Comparison of ENCODE assay signal across 10 mouse cellular contexts in genomic region chr2:25203631-25204214, GRCm38 (mm10). TPM values are rescaled to one million over a fixed set of nuclear protein-coding genes. Genes with fewer than 3 reads are reported as not detected.
DNase-seq lines count a peak whose midpoint lies in the region; ATAC-seq and TF ChIP-seq lines count a peak whose summit lies in the region.
"Had no signal": no experiment of that assay in that cellular context is flagged by ENCODE, and none has a peak within 500 bp of the region (broad histone marks: within the 10 kb centered on the region; RNA-seq: fewer than 3 reads in every experiment).

No protein-coding gene starts in this region.

- no peak overlapping the region for H3K27ac ChIP-seq in kidney, adult 2 months (ENCODE audit: insufficient read depth, low read depth, low read length)
- H3K27ac ChIP-seq in neural tube, embryonic 13.5 days (replicated peaks) = no peak overlapping the region
- no peak overlapping the region for H3K27ac ChIP-seq in neural tube, embryonic 15.5 days (replicated peaks)
- no peak overlapping the region for H3K27ac ChIP-seq in stomach, embryonic 15.5 days
- H3K27ac ChIP-seq: forebrain, embryonic 13.5 days; heart, embryonic 15.5 days; limb, embryonic 12.5 days had no signal

- H3K4me2 ChIP-seq in neural tube, embryonic 13.5 days = no peak overlapping the region
- H3K4me2 ChIP-seq in neural tube, embryonic 15.5 days = no peak overlapping the region
- H3K4me2 ChIP-seq in stomach, embryonic 15.5 days = no peak overlapping the region
- H3K4me2 ChIP-seq: forebrain, embryonic 13.5 days; heart, embryonic 15.5 days; limb, embryonic 12.5 days had no signal

- no peaks in the 10 kb centered on the region for H3K9me3 ChIP-seq in neural tube, embryonic 13.5 days
- H3K9me3 ChIP-seq in neural tube, embryonic 15.5 days (replicated peaks) = no peaks in the 10 kb centered on the region
- no peaks in the 10 kb centered on the region for H3K9me3 ChIP-seq in stomach, embryonic 15.5 days
- H3K9me3 ChIP-seq: forebrain, embryonic 13.5 days; heart, embryonic 15.5 days; limb, embryonic 12.5 days had no signal

- no peak for TF ChIP-seq POLR2A in kidney, adult 2 months (IDR thresholded peaks at IDR 0.05; ENCODE audit: low read depth, low read length)

- ATAC-seq in neural tube, embryonic 13.5 days (ENCODE audit: low read depth) = peak; percentile 47
- ATAC-seq in neural tube, embryonic 15.5 days (ENCODE audit: low FRiP score) = no peak
- peak; percentile 49 for ATAC-seq in granulocyte monocyte progenitor cell, adult 5-6 weeks (replicated peaks; ENCODE audit: poor library complexity, severe bottlenecking)
- ATAC-seq in stomach, embryonic 15.5 days (ENCODE audit: insufficient read depth, low FRiP score, low read depth) = 0 out of 2 replicates have a peak, but pooled peaks have one; percentile 16
- ATAC-seq: forebrain, embryonic 13.5 days had no signal

- H3K4me3 ChIP-seq in kidney, adult 2 months (ENCODE audit: insufficient read depth, low read depth, low read length) = no peak overlapping the region
- no peak overlapping the region for H3K4me3 ChIP-seq in neural tube, embryonic 13.5 days
- H3K4me3 ChIP-seq in neural tube, embryonic 15.5 days (replicated peaks) = no peak overlapping the region
- no peak overlapping the region for H3K4me3 ChIP-seq in stomach, embryonic 15.5 days (replicated peaks)
- H3K4me3 ChIP-seq: forebrain, embryonic 13.5 days; heart, embryonic 15.5 days; limb, embryonic 12.5 days had no signal

- H3K27me3 ChIP-seq in kidney, adult 2 months (replicated peaks; ENCODE audit: control insufficient read depth, insufficient read depth, low read length) = no peaks in the 10 kb centered on the region
- H3K27me3 ChIP-seq in neural tube, embryonic 13.5 days = no peaks in the 10 kb centered on the region
- no peaks in the 10 kb centered on the region for H3K27me3 ChIP-seq in neural tube, embryonic 15.5 days (replicated peaks)
- no peaks in the 10 kb centered on the region for H3K27me3 ChIP-seq in stomach, embryonic 15.5 days (replicated peaks)
- H3K27me3 ChIP-seq: forebrain, embryonic 13.5 days; heart, embryonic 15.5 days; limb, embryonic 12.5 days had no signal

- H3K4me1 ChIP-seq in kidney, adult 2 months (ENCODE audit: control insufficient read depth, insufficient read depth, low read length) = peaks cover 9% of the 10 kb centered on the region; the same call in 1 of the 2 replicates
- peaks cover 15% of the 10 kb centered on the region for H3K4me1 ChIP-seq in neural tube, embryonic 13.5 days (replicated peaks)
- peaks cover 20% of the 10 kb centered on the region for H3K4me1 ChIP-seq in neural tube, embryonic 15.5 days
- 0 out of 2 replicates have a peak, but pooled peaks cover under 1% of the 10 kb centered on the region for H3K4me1 ChIP-seq in stomach, embryonic 15.5 days
- H3K4me1 ChIP-seq: heart, embryonic 15.5 days; limb, embryonic 12.5 days had no signal

- H3K9ac ChIP-seq in neural tube, embryonic 13.5 days = no peak overlapping the region
- H3K9ac ChIP-seq in neural tube, embryonic 15.5 days (replicated peaks) = no peak overlapping the region
- no peak overlapping the region for H3K9ac ChIP-seq in stomach, embryonic 15.5 days
- H3K9ac ChIP-seq: forebrain, embryonic 13.5 days; heart, embryonic 15.5 days; limb, embryonic 12.5 days had no signal

- 54% methylated on average over 4 of the region's 4 CpGs for WGBS in kidney, adult 2 months
- WGBS in neural tube, embryonic 13.5 days = 55% methylated on average over 4 of the region's 4 CpGs
- WGBS in neural tube, embryonic 15.5 days = 65% methylated on average over 4 of the region's 4 CpGs
- WGBS in stomach, embryonic 15.5 days = 58% methylated on average over 4 of the region's 4 CpGs

- peaks cover 4% of the 10 kb centered on the region; the same call in 1 of the 2 replicates for H3K36me3 ChIP-seq in kidney, adult 2 months (ENCODE audit: control insufficient read depth, insufficient read depth, low read length)
- H3K36me3 ChIP-seq in neural tube, embryonic 13.5 days = peaks cover 99% of the 10 kb centered on the region
- peaks cover 94% of the 10 kb centered on the region for H3K36me3 ChIP-seq in neural tube, embryonic 15.5 days
- H3K36me3 ChIP-seq in stomach, embryonic 15.5 days = peaks cover 69% of the 10 kb centered on the region

- no peak; the same call in 1 of the 2 replicates for TF ChIP-seq CTCF in kidney, adult 2 months (conservative IDR thresholded peaks at IDR 0.05; ENCODE audit: insufficient read depth, insufficient read length, low read depth, low read length)

- peak; percentile 66 for DNase-seq in kidney, postnatal 10 days
- DNase-seq in kidney, adult 2 months = no peak
- DNase-seq in frontal cortex, adult 2 months (ENCODE audit: extremely low spot score in 1 of 2, low spot score in 1 of 2) = no peak

RNA-seq across cellular contexts. Expression of gene Tor4a, which starts 7.0 kb away (rescaled TPM):
- polyA plus RNA-seq in kidney, adult 2 months (2012; rRNA removed) = 21.8 and 26.9 TPM in 2 replicates
- 1.2 and 1.4 TPM in 2 replicates for polyA plus RNA-seq in neural tube, embryonic 13.5 days (2015; fragmentation: Nextera tagmentation; extraction: Ambion mirVana)
- polyA plus RNA-seq in neural tube, embryonic 15.5 days (2015; fragmentation: Nextera tagmentation; extraction: Ambion mirVana) = 1.6 and 5.9 TPM in 2 replicates
- total RNA-seq in granulocyte monocyte progenitor cell, adult 5-6 weeks (2014; fragmentation: Nextera tagmentation) = 14.6 and 20.2 TPM in 2 replicates
- total RNA-seq in granulocyte monocyte progenitor cell, adult 5-6 weeks (2017) = 14.7 and 16.4 TPM in 2 replicates
- polyA plus RNA-seq in stomach, embryonic 15.5 days (2015; fragmentation: Nextera tagmentation; extraction: Ambion mirVana) = 15.5 and 17.2 TPM in 2 replicates
- 2.6 and 3.0 TPM in 2 replicates for polyA plus RNA-seq in frontal cortex, adult 2 months (2012; rRNA removed)

RNA-seq across cellular contexts. Expression of gene Nelfb, which starts 7.6 kb away (rescaled TPM):
- polyA plus RNA-seq in kidney, adult 2 months (2012; rRNA removed) = 62.6 and 70.5 TPM in 2 replicates
- 95.1 and 99.9 TPM in 2 replicates for polyA plus RNA-seq in neural tube, embryonic 13.5 days (2015; fragmentation: Nextera tagmentation; extraction: Ambion mirVana)
- 101 and 105 TPM in 2 replicates for polyA plus RNA-seq in neural tube, embryonic 15.5 days (2015; fragmentation: Nextera tagmentation; extraction: Ambion mirVana)
- 58.5 and 79.5 TPM in 2 replicates for total RNA-seq in granulocyte monocyte progenitor cell, adult 5-6 weeks (2014; fragmentation: Nextera tagmentation)
- 33.7 and 81.1 TPM in 2 replicates for total RNA-seq in granulocyte monocyte progenitor cell, adult 5-6 weeks (2017)
- polyA plus RNA-seq in stomach, embryonic 15.5 days (2015; fragmentation: Nextera tagmentation; extraction: Ambion mirVana) = 105 and 106 TPM in 2 replicates
- 60.2 and 65.6 TPM in 2 replicates for polyA plus RNA-seq in frontal cortex, adult 2 months (2012; rRNA removed)

RNA-seq across cellular contexts. Expression of gene Stpg3, which starts 10.7 kb away (rescaled TPM):
- 0.42 and 0.68 TPM in 2 replicates for polyA plus RNA-seq in kidney, adult 2 months (2012; rRNA removed)
- polyA plus RNA-seq in neural tube, embryonic 13.5 days (2015; fragmentation: Nextera tagmentation; extraction: Ambion mirVana) = 0.15 TPM in 1 of 2 replicates, not detected in the other
- polyA plus RNA-seq in neural tube, embryonic 15.5 days (2015; fragmentation: Nextera tagmentation; extraction: Ambion mirVana) = not detected in 2 replicates
- not detected in 2 replicates for total RNA-seq in granulocyte monocyte progenitor cell, adult 5-6 weeks (2014; fragmentation: Nextera tagmentation)
- total RNA-seq in granulocyte monocyte progenitor cell, adult 5-6 weeks (2017) = not detected in 2 replicates
- polyA plus RNA-seq in stomach, embryonic 15.5 days (2015; fragmentation: Nextera tagmentation; extraction: Ambion mirVana) = 0.18 TPM in 1 of 2 replicates, not detected in the other
- polyA plus RNA-seq in frontal cortex, adult 2 months (2012; rRNA removed) = 0.06 and 0.15 TPM in 2 replicates
- polyA plus RNA-seq: forebrain, embryonic 13.5 days; heart, embryonic 15.5 days; limb, embryonic 12.5 days had no signal

RNA-seq across cellular contexts. Expression of gene Fam166a, which starts 14.8 kb away (rescaled TPM):
- 0.55 and 0.58 TPM in 2 replicates for polyA plus RNA-seq in kidney, adult 2 months (2012; rRNA removed)
- 0.89 TPM in 1 of 2 replicates, not detected in the other for polyA plus RNA-seq in neural tube, embryonic 13.5 days (2015; fragmentation: Nextera tagmentation; extraction: Ambion mirVana)
- polyA plus RNA-seq in neural tube, embryonic 15.5 days (2015; fragmentation: Nextera tagmentation; extraction: Ambion mirVana) = not detected in 2 replicates
- total RNA-seq in granulocyte monocyte progenitor cell, adult 5-6 weeks (2014; fragmentation: Nextera tagmentation) = not detected in 2 replicates
- not detected in 2 replicates for total RNA-seq in granulocyte monocyte progenitor cell, adult 5-6 weeks (2017)
- polyA plus RNA-seq in stomach, embryonic 15.5 days (2015; fragmentation: Nextera tagmentation; extraction: Ambion mirVana) = 0.92 and 1.5 TPM in 2 replicates
- polyA plus RNA-seq in frontal cortex, adult 2 months (2012; rRNA removed) = 0.16 and 0.19 TPM in 2 replicates
- polyA plus RNA-seq: forebrain, embryonic 13.5 days; limb, embryonic 12.5 days had no signal

RNA-seq across cellular contexts. Expression of gene Tubb4b, which starts 20.8 kb away (rescaled TPM):
- polyA plus RNA-seq in kidney, adult 2 months (2012; rRNA removed) = 313 and 314 TPM in 2 replicates
- 361 and 388 TPM in 2 replicates for polyA plus RNA-seq in neural tube, embryonic 13.5 days (2015; fragmentation: Nextera tagmentation; extraction: Ambion mirVana)
- 462 and 502 TPM in 2 replicates for polyA plus RNA-seq in neural tube, embryonic 15.5 days (2015; fragmentation: Nextera tagmentation; extraction: Ambion mirVana)
- 180 and 327 TPM in 2 replicates for total RNA-seq in granulocyte monocyte progenitor cell, adult 5-6 weeks (2014; fragmentation: Nextera tagmentation)
- 560 and 623 TPM in 2 replicates for total RNA-seq in granulocyte monocyte progenitor cell, adult 5-6 weeks (2017)
- 607 and 620 TPM in 2 replicates for polyA plus RNA-seq in stomach, embryonic 15.5 days (2015; fragmentation: Nextera tagmentation; extraction: Ambion mirVana)
- 499 and 548 TPM in 2 replicates for polyA plus RNA-seq in frontal cortex, adult 2 months (2012; rRNA removed)
